Mouse (Mus musculus) small intestine, adult 2 months (tissue): ENCODE data around the gene Dbp. TPM values are rescaled to one million over a fixed set of nuclear protein-coding genes. Genes with fewer than 3 reads are reported as not detected.

Experiments used
- H3K27ac ChIP-seq: fragments of 200-500 bp; 2 replicates; pipeline ENCODE4 v1.5.1; 2012; ENCODE audit warnings: low read depth, low read length, control low read depth, inconsistent platforms; ENCODE audit not compliant: insufficient read depth
- H3K27me3 ChIP-seq: fragments of 200-500 bp; 2 replicates; pipeline ENCODE4 v1.6.1; 2012; ENCODE audit warnings: mild to moderate bottlenecking, moderate library complexity, low read length, inconsistent platforms; ENCODE audit not compliant: control insufficient read depth, insufficient read depth
- H3K36me3 ChIP-seq: fragments of 200-500 bp; 2 replicates; pipeline ENCODE4 v1.6.1; 2012; ENCODE audit warnings: mild to moderate bottlenecking, low read length, control low read depth, inconsistent platforms; ENCODE audit not compliant: control insufficient read depth, insufficient read depth
- H3K4me1 ChIP-seq: fragments of 200-500 bp; 2 replicates; pipeline ENCODE4 v1.6.1; 2012; ENCODE audit warnings: low read length, inconsistent platforms, mixed read lengths; ENCODE audit not compliant: control insufficient read depth, insufficient read depth, insufficient read length
- H3K4me3 ChIP-seq: fragments of 200-500 bp; 2 replicates; pipeline ENCODE4 v1.5.1; 2012; ENCODE audit warnings: low read depth, mild to moderate bottlenecking, control low read depth, inconsistent platforms, low read length, moderate library complexity
- CTCF ChIP-seq: fragments of 200-500 bp; IDR thresholded peaks from 2 replicates; pipeline ENCODE4 v1.5.1; 2012; ENCODE audit warnings: low read depth, mild to moderate bottlenecking, control low read depth, inconsistent platforms, low read length, moderate library complexity, mixed read lengths; ENCODE audit not compliant: insufficient replicate concordance, insufficient read length; ENCODE audit errors: extremely low read depth
- POLR2A ChIP-seq: fragments of 200-500 bp; IDR thresholded peaks from 2 replicates; pipeline ENCODE4 v1.6.1; 2012; ENCODE audit warnings: low read depth, mild to moderate bottlenecking, control low read depth, inconsistent platforms, low read length, moderate library complexity
- WGBS: fragments of 180-500 bp; shearing (Covaris S2); methylation state at CpG from one replicate; pipeline ENCODE4 v1.1.7; 2018; 5-methylcytosine and 5-hydroxymethylcytosine counted together
- polyA plus RNA-seq: library from polyadenylated mRNA; depleted of rRNA; stranded (reverse); fragments of >200 nt; gene quantifications from 2 replicates; pipeline ENCODE4 v1.2.3, GENCODE M21; 2012

Dbp gene
- polyA plus RNA-seq, 1 experiment: 13.1 TPM

GRCm38 (mm10) chr7:45714630-45715089 is 9.8 kb downstream of the Dbp start:
- TF ChIP-seq POLR2A (peak; percentile 81; the same call in 1 of the 2 replicates), CTCF (no peak)
- Histone ChIP-seq H3K27me3 (no peaks in the 10 kb centered on the region), H3K36me3 (peaks cover 40% of the 10 kb centered on the region), H3K4me3 (peak overlapping the region; percentile 69), H3K4me1 (peaks cover 38% of the 10 kb centered on the region), H3K27ac (peak overlapping the region; percentile 99)
- WGBS: 2% methylated on average over 14 of the region's 14 CpGs

DNA sequence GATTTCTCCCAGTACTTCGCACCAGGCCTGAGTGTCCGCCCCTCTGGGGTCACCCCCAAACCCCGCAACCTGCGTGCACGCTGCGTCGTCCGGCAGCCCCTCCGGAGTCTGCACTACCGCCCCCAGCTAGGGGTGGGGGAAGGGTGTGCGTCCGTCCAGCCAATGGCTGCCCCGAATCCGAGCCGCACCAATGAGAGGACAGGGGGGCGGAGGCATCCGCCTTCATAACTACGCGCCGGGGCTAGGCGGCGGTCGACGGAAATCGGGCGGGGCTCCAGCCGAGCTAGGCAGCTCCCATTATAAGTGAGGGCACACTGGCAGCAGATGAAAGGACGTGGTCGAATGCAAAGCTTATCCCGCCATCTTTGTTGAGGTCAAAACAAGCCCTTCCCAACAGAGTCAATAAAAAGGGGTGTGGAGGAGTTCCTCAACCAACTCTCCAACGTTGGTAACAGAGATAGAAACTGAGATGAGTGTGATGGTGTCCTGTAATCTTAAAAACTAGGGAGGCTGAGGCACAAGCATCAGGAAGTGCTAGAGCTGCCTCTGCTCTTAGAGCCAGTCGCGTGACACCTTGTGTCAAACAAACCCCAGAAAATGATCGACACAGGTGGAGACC is 10.3 kb downstream of the Dbp start, which contains the start of gene Rpl18:
Rpl18 (plus strand) TSS at position 368 of the 619 bp plus-strand sequence.
- WGBS: 2% methylated on average over 34 of the region's 34 CpGs

GRCm38 (mm10) chr7:45715741-45716459 is 11.0 kb downstream of the Dbp start:
- H3K36me3 ChIP-seq: peaks cover 36% of the 10 kb centered on the region
- H3K27me3 ChIP-seq: no peaks in the 10 kb centered on the region
- H3K27ac ChIP-seq: peak overlapping the region; percentile 72
- H3K4me3 ChIP-seq: peak overlapping the region; percentile 43
- no peak for TF ChIP-seq CTCF
- TF ChIP-seq POLR2A: no peak
- 63% methylated on average over 19 of the region's 19 CpGs for WGBS
- peaks cover 34% of the 10 kb centered on the region for H3K4me1 ChIP-seq

More for the DNA sequence above, 10.3 kb downstream of the Dbp start, which contains the start of gene Rpl18:
- Histone ChIP-seq H3K36me3 (peaks cover 39% of the 10 kb centered on the region), H3K27ac (peak within 1 kb of the TSS; percentile 99), H3K4me3 (peak within 1 kb of the TSS; percentile 69), H3K4me1 (peaks cover 36% of the 10 kb centered on the region), H3K27me3 (no peaks in the 10 kb centered on the region)
- TF ChIP-seq CTCF: no peak
- no peak; the same call in 1 of the 2 replicates for TF ChIP-seq POLR2A

DNA sequence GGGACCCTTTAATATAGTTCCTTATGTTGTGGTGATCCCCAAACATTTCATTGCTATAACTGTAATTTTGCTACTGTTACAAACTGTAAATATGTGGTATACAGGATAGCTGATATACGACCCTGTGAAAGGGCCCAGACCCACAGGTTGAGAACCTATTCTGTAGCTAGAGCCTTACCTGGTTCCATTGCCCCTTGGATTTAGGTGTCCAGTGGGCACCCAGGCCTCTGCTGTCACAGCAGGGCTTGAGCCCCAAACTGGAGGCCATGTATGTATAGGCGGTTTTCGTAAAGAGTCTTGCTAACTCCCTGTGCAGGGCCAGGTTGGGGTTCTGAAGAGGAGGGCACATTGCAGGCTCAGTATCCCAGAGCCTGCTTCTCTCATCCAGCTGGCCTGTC is 11.6 kb downstream of the Dbp start:
- Histone ChIP-seq H3K27ac (no peak overlapping the region), H3K4me3 (0 out of 2 replicates have a peak overlapping the region, but pooled peaks have one; percentile 11), H3K36me3 (peaks cover 31% of the 10 kb centered on the region), H3K4me1 (peaks cover 29% of the 10 kb centered on the region), H3K27me3 (no peaks in the 10 kb centered on the region)
- TF ChIP-seq POLR2A: no peak
- TF ChIP-seq CTCF: no peak
- 80% methylated on average over 3 of the region's 3 CpGs for WGBS

DNA sequence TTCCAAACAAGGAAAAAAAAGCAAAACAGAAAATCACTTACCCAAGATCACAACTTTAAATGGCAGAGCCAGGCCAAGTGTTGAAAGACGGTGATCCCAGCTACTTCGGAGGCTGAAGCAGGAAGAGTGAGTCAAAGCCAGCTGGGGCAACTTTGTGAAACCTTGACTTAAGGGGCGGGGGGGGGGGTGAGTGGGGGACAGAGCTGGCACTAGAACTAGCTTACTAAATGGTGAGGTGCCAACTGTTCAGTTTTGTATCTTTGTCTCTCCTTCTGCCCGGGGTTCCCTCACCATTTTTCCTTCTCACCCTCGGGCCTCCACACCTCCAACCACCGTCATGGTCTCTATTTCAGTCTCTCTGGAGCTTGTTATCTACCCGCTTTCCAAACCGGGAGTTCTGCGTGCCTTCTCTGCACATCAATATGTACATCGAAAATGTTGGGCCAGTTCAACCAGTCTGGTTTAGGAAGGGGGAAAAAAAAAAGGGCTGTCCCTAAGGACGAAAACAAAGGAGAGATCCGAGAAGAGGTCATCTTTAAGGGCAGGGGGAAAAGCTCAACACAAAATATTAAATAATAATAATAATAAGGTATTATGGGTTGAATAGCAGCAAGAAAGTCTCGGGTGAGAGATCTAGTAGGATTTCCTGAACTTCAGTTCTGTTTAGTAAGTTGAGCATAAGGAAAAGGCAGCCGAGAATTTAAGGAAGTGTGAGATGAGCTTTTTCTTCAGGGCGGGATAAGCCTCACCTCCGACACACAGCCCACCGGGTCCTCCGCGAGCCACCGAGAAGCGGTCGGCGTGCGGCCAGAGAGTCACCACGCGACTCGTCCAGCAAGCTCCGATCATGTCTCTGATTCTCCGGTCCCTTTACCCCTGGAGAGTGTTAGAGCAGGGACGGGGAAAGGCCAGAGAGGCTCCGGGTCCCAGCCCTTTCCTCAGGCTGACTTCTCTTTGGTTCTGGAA is 12.3 kb downstream of the Dbp start:
- 3% methylated on average over 31 of the region's 31 CpGs for WGBS
- H3K27ac ChIP-seq: peak overlapping the region; percentile 75
- no peaks in the 10 kb centered on the region for H3K27me3 ChIP-seq
- TF ChIP-seq POLR2A (no peak), CTCF (no peak)
- H3K4me3 ChIP-seq: peak overlapping the region; percentile 80
- H3K4me1 ChIP-seq: peaks cover 25% of the 10 kb centered on the region
- H3K36me3 ChIP-seq: peaks cover 23% of the 10 kb centered on the region

- H3K4me1 ChIP-seq: peaks cover 23% of the 10 kb centered on the region
- under 1% methylated on average over 41 of the region's 41 CpGs for WGBS
- peaks cover 20% of the 10 kb centered on the region for H3K36me3 ChIP-seq
Observed at GRCm38 (mm10) chr7:45717918-45718297, 13.0 kb downstream of the Dbp start, which contains the start of gene Sphk2. TSS of gene Sphk2 (minus strand) at chr7:45718002.

More at GRCm38 (mm10) chr7:45717918-45718297, 13.0 kb downstream of the Dbp start, which contains the start of gene Sphk2:
- Histone ChIP-seq H3K4me3 (peak within 1 kb of the TSS; percentile 80), H3K27me3 (no peaks in the 10 kb centered on the region), H3K27ac (peak within 1 kb of the TSS; percentile 75)
- TF ChIP-seq CTCF (no peak), POLR2A (peak; percentile 80)
